Mouse (Mus musculus): ENCODE data around the gene Noc4l. TPM values are rescaled to one million over a fixed set of nuclear protein-coding genes. Genes with fewer than 3 reads are reported as not detected.

Noc4l gene
- polyA plus RNA-seq, 1 experiment from 2014 or later: 48.5 TPM

DNA sequence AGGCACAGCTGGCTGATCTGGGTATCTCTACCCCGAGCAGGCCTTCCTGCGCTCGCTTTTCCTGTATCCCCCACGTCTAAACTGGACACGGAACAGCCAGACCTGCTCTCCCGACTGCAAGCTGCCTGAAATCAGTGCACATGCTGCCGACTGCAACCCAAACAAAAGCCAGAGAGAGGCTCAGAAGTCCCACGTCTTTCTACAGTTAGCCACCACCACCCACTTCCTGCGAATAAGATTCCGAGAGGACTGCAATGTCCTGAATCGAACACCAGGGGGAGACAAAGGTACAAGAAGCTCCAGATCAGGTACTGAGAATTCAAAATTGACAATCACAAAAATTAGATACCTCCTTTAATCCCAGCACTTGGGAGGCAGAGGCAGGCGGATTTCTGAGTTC lies 13.8 kb downstream of the Noc4l start:
- H3K4me3 ChIP-seq (ENCODE audit: low read length): no peak overlapping the region
- peak overlapping the region; percentile 38; the same call in 1 of the 2 replicates for H3K9ac ChIP-seq (ENCODE audit: low read depth, low read length)
- no peaks in the 10 kb centered on the region for H3K27me3 ChIP-seq (replicated peaks; ENCODE audit: control insufficient read depth, insufficient read depth, low read length)
- no peaks in the 10 kb centered on the region for H3K4me1 ChIP-seq (ENCODE audit: control insufficient read depth, insufficient read depth, low read depth, low read length)
- H3K27ac ChIP-seq (ENCODE audit: low read depth, low read length): no peak overlapping the region
- no peaks in the 10 kb centered on the region for H3K36me3 ChIP-seq (ENCODE audit: control insufficient read depth, insufficient read depth, low read length)
- peak overlapping the region; percentile 28; the same call in 1 of the 2 replicates for H3K4me2 ChIP-seq (ENCODE audit: low read length)
- no peaks in the 10 kb centered on the region for H3K9me3 ChIP-seq (ENCODE audit: control insufficient read depth, low read length)
- no peak for ATAC-seq
- WGBS: 26% methylated on average over 12 of the region's 12 CpGs

GRCm38 (mm10) chr5:110638306-110639074 lies 14.7 kb downstream of the Noc4l start:
- Histone ChIP-seq H3K4me2 (ENCODE audit: low read length) (no peak overlapping the region), H3K4me3 (ENCODE audit: low read length) (no peak overlapping the region), H3K27me3 (replicated peaks; ENCODE audit: control insufficient read depth, insufficient read depth, low read length) (no peaks in the 10 kb centered on the region), H3K4me1 (ENCODE audit: control insufficient read depth, insufficient read depth, low read depth, low read length) (no peaks in the 10 kb centered on the region), H3K9ac (ENCODE audit: low read depth, low read length) (no peak overlapping the region), H3K27ac (ENCODE audit: low read depth, low read length) (no peak overlapping the region), H3K9me3 (ENCODE audit: control insufficient read depth, low read length) (no peaks in the 10 kb centered on the region), H3K36me3 (ENCODE audit: control insufficient read depth, insufficient read depth, low read length) (no peaks in the 10 kb centered on the region)
- WGBS: 81% methylated on average over 7 of the region's 7 CpGs
- no peak; the same call in 1 of the 2 replicates for ATAC-seq

DNA sequence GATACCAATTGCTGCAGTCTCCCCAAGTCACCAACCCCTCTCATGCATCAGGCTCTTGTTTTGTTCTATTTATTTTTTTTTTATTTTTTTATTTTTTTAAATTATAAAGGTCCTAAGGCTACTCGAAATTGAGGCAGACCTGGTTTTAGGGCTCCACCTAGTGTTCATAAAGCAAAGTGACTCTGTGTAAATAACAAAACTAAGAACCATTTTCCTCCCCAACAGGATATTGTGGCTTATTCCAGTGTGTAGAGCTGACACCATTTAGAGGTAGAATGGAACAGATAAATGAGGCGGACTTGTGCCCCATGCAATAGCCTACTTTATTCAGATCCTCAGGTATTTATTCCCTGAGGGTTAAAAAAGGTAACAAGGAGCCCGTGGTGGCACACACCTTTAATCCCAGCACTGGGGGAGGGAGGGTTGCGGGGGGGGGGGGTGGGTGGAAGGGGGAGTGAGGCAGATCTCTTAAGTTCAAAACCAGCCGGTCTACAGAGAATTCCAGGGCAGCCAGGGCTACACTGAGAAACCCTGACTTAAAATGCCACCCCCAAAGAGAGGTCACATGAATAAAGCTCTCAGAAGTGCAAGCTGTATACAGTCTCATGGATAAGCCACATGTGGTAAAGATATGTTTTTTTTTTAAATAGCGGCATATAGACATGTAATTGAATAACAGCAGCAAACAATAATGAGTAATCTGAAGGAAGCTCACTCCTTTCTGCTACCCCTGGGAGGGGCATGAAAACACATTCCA lies 17.1 kb downstream of the Noc4l start:
- 0 out of 2 replicates have a peak, but pooled peaks have one; percentile 44 for ATAC-seq
- no peaks in the 10 kb centered on the region for H3K36me3 ChIP-seq (ENCODE audit: control insufficient read depth, insufficient read depth, low read length)

GRCm38 (mm10) chr5:110629525-110630120 lies 23.6 kb downstream of the Noc4l start:
- Histone ChIP-seq H3K9me3 (ENCODE audit: control insufficient read depth, low read length) (no peaks in the 10 kb centered on the region), H3K36me3 (ENCODE audit: control insufficient read depth, insufficient read depth, low read length) (no peaks in the 10 kb centered on the region), H3K9ac (ENCODE audit: low read depth, low read length) (no peak overlapping the region), H3K27ac (ENCODE audit: low read depth, low read length) (no peak overlapping the region), H3K4me3 (ENCODE audit: low read length) (no peak overlapping the region), H3K4me1 (ENCODE audit: control insufficient read depth, insufficient read depth, low read depth, low read length) (peaks cover 5% of the 10 kb centered on the region; the same call in 1 of the 2 replicates), H3K4me2 (ENCODE audit: low read length) (no peak overlapping the region), H3K27me3 (replicated peaks; ENCODE audit: control insufficient read depth, insufficient read depth, low read length) (no peaks in the 10 kb centered on the region)
- no peak for ATAC-seq
- WGBS: 71% methylated on average over 2 of the region's 2 CpGs

More for the DNA sequence above, 17.1 kb downstream of the Noc4l start:
- Histone ChIP-seq H3K27me3 (replicated peaks; ENCODE audit: control insufficient read depth, insufficient read depth, low read length) (no peaks in the 10 kb centered on the region), H3K27ac (ENCODE audit: low read depth, low read length) (no peak overlapping the region), H3K4me1 (ENCODE audit: control insufficient read depth, insufficient read depth, low read depth, low read length) (no peaks in the 10 kb centered on the region), H3K4me2 (ENCODE audit: low read length) (no peak overlapping the region), H3K9ac (ENCODE audit: low read depth, low read length) (no peak overlapping the region), H3K4me3 (ENCODE audit: low read length) (no peak overlapping the region), H3K9me3 (ENCODE audit: control insufficient read depth, low read length) (no peaks in the 10 kb centered on the region)
- WGBS: 40% methylated on average over 6 of the region's 6 CpGs

- Histone ChIP-seq H3K36me3 (ENCODE audit: control insufficient read depth, insufficient read depth, low read length) (no peaks in the 10 kb centered on the region), H3K27me3 (replicated peaks; ENCODE audit: control insufficient read depth, insufficient read depth, low read length) (no peaks in the 10 kb centered on the region), H3K4me2 (ENCODE audit: low read length) (peak overlapping the region; percentile 30; the same call in 1 of the 2 replicates), H3K9me3 (ENCODE audit: control insufficient read depth, low read length) (no peaks in the 10 kb centered on the region), H3K27ac (ENCODE audit: low read depth, low read length) (no peak overlapping the region), H3K9ac (ENCODE audit: low read depth, low read length) (no peak overlapping the region), H3K4me3 (ENCODE audit: low read length) (no peak overlapping the region), H3K4me1 (ENCODE audit: control insufficient read depth, insufficient read depth, low read depth, low read length) (peaks cover 5% of the 10 kb centered on the region; the same call in 1 of the 2 replicates)
- WGBS: 16% methylated on average over 19 of the region's 19 CpGs
- peak; percentile 37; the same call in 1 of the 2 replicates for ATAC-seq
Measured at GRCm38 (mm10) chr5:110628156-110628555, 25.1 kb downstream of the Noc4l start.

- Histone ChIP-seq H3K4me3 (ENCODE audit: low read length) (no peak overlapping the region), H3K27ac (ENCODE audit: low read depth, low read length) (no peak overlapping the region), H3K9me3 (ENCODE audit: control insufficient read depth, low read length) (no peaks in the 10 kb centered on the region), H3K36me3 (ENCODE audit: control insufficient read depth, insufficient read depth, low read length) (no peaks in the 10 kb centered on the region), H3K27me3 (replicated peaks; ENCODE audit: control insufficient read depth, insufficient read depth, low read length) (no peaks in the 10 kb centered on the region), H3K4me2 (ENCODE audit: low read length) (no peak overlapping the region), H3K9ac (ENCODE audit: low read depth, low read length) (no peak overlapping the region), H3K4me1 (ENCODE audit: control insufficient read depth, insufficient read depth, low read depth, low read length) (peaks cover 5% of the 10 kb centered on the region; the same call in 1 of the 2 replicates)
- ATAC-seq: no peak
- whole genome bisulfite sequencing: 69% methylated on average over 10 of the region's 10 CpGs
Measured at GRCm38 (mm10) chr5:110627351-110627750, 25.9 kb downstream of the Noc4l start.

- H3K4me3 ChIP-seq (ENCODE audit: low read length): no peak overlapping the region
- no peaks in the 10 kb centered on the region for H3K36me3 ChIP-seq (ENCODE audit: control insufficient read depth, insufficient read depth, low read length)
- H3K27ac ChIP-seq (ENCODE audit: low read depth, low read length): no peak overlapping the region
- WGBS: 76% methylated on average over 2 of the region's 2 CpGs
- H3K9me3 ChIP-seq (ENCODE audit: control insufficient read depth, low read length): no peaks in the 10 kb centered on the region
- no peak overlapping the region for H3K9ac ChIP-seq (ENCODE audit: low read depth, low read length)
- no peak overlapping the region for H3K4me2 ChIP-seq (ENCODE audit: low read length)
- no peak for ATAC-seq
- no peaks in the 10 kb centered on the region for H3K27me3 ChIP-seq (replicated peaks; ENCODE audit: control insufficient read depth, insufficient read depth, low read length)
- peaks cover 5% of the 10 kb centered on the region; the same call in 1 of the 2 replicates for H3K4me1 ChIP-seq (ENCODE audit: control insufficient read depth, insufficient read depth, low read depth, low read length)
Measured at GRCm38 (mm10) chr5:110624319-110624718, 28.9 kb downstream of the Noc4l start.

DNA sequence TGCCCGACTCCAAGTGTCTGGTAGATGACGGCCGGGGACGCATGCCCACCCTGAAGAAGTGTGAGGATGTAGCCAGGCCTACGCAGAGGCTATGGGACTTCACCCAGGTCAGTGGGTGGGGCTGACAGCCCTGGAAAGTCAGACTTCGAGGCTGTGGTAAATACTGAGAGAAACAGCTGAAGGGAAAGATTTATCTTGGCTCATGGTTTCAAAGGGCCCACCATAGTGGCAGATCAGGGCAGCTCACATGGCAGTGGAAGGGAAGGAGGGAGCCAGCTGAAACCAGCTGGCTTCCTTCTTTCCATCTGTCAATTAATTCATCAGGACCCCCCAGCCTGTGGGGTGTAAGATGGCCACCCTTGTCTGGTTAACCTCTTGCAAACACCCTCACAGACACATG lies 34.0 kb downstream of the Noc4l start:
- no peaks in the 10 kb centered on the region for H3K27me3 ChIP-seq (replicated peaks; ENCODE audit: control insufficient read depth, insufficient read depth, low read length)
- H3K4me2 ChIP-seq (ENCODE audit: low read length): no peak overlapping the region
- no peak for ATAC-seq
- H3K36me3 ChIP-seq (ENCODE audit: control insufficient read depth, insufficient read depth, low read length): 0 out of 2 replicates have a peak, but pooled peaks cover 3% of the 10 kb centered on the region
- WGBS: 88% methylated on average over 6 of the region's 6 CpGs
- H3K9me3 ChIP-seq (ENCODE audit: control insufficient read depth, low read length): no peaks in the 10 kb centered on the region
- H3K9ac ChIP-seq (ENCODE audit: low read depth, low read length): no peak overlapping the region
- H3K4me1 ChIP-seq (ENCODE audit: control insufficient read depth, insufficient read depth, low read depth, low read length): no peaks in the 10 kb centered on the region
- H3K27ac ChIP-seq (ENCODE audit: low read depth, low read length): no peak overlapping the region
- no peak overlapping the region for H3K4me3 ChIP-seq (ENCODE audit: low read length)

Data from hindbrain, embryonic 16.5 days (tissue).